8 mouse cellular contexts compared by ENCODE assay signal in the genomic region with DNA sequence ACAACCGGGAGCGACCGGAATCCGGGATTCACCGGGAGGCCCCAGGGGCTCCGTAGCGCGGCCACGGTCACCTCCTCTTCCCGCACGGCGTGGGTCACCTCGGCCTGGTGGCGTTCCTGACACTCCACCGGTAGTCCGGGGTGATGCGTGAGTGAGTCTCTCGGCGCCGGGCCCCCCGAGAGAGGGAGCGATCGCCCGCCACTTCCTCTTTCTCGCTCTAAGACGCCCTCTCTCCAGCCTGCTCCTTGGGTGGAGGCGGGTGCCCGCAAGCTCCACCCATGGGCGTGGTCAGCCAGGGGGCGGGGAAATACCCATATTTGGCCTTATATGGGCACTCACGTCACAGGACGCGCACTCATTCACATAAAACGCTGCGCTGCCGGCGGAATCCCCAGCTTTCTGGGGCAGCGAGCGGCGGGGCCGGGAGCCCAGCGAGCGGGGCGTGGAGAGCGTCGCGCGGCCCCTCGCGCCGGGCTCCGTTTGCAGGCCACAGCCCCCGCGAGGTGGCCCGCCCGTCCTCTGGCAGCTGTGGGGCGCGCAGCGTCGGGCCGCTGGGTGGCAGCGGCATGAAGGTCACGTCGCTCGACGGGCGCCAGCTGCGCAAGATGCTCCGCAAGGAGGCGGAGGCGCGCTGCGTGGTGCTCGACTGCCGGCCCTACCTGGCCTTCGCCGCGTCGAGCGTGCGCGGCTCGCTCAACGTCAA. TPM values are rescaled to one million over a fixed set of nuclear protein-coding genes. Genes with fewer than 3 reads are reported as not detected.
A peak's percentile ranks its signal among the peaks of the same experiment; 100 is the strongest.
DNase-seq lines count a peak whose midpoint lies in the region; ATAC-seq lines count a peak whose summit lies in the region.

Dusp5 (plus strand) TSS at position 358 of the 703 bp plus-strand sequence.

- H3K9me3 ChIP-seq in megakaryocyte, embryonic 14.5 days, result peaks cover 15% of the 10 kb centered on the region

- peaks cover 39% of the 10 kb centered on the region for H3K4me1 ChIP-seq in megakaryocyte, embryonic 14.5 days

- H3K27me3 ChIP-seq in megakaryocyte, embryonic 14.5 days (replicated peaks), result peaks cover 60% of the 10 kb centered on the region

- peak within 1 kb of the TSS; percentile 95 for H3K4me3 ChIP-seq in megakaryocyte, embryonic 14.5 days (replicated peaks)

- peak; percentile 98 for DNase-seq in ZHBTc4 (ENCODE audit: low read depth, low spot score)
- DNase-seq in gastrocnemius, adult 8-10 months (ENCODE audit: low spot score in 2 of 2), result peak; percentile 94 to 96
- DNase-seq in hindlimb bud, embryonic 11.5 days (ENCODE audit: extremely low spot score, low read depth, low spot score), result peak; percentile 77
- peak; percentile 93 for DNase-seq in left cerebral cortex, adult 8-10 months (ENCODE audit: low spot score in 2 of 2)
- DNase-seq in right cerebral cortex, postnatal 10 days (ENCODE audit: low spot score in 2 of 2), result peak; percentile 97
- peak; percentile 99 for DNase-seq in urinary bladder, postnatal 25 days (ENCODE audit: low spot score)

- no peaks in the 10 kb centered on the region for H3K36me3 ChIP-seq in megakaryocyte, embryonic 14.5 days (replicated peaks; ENCODE audit: low read length)

- peak; percentile 94 for ATAC-seq in common myeloid progenitor, adult 5-6 weeks (replicated peaks; ENCODE audit: low read depth, poor library complexity, severe bottlenecking)

RNA-seq across cellular contexts. Expression of gene Dusp5, which starts in this region (rescaled TPM):
- 16.6 and 19.8 TPM in 2 replicates for total RNA-seq in common myeloid progenitor, adult 5-6 weeks (2017)
- under 1 TPM; 0.19 to 0.74 (median 0.41) TPM for total RNA-seq in gastrocnemius, adult 8-10 months (2022)
- 10 to 100 TPM in 2 of 4 experiments, 1 to 10 TPM in 2; 7.8 to 12.1 (median 10.0) TPM for total RNA-seq in left cerebral cortex, adult 8-10 months (2022)
- 3.0 TPM in 1 of 2 replicates, not detected in the other for polyA plus RNA-seq in megakaryocyte, embryonic 14.5 days (2012; ENCODE audit: insufficient read depth, low replicate concordance)

Comparison
In these comparisons a context has a peak if more than half of its experiments do, and no peak if none do; other contexts are left out.
1. Peak in every context shown above with its lines: DNase-seq, ATAC-seq and H3K4me3 ChIP-seq.
2. RNA of gene Dusp5 (total RNA-seq): 16.6 to 19.8 TPM in common myeloid progenitor, adult 5-6 weeks and 7.8 to 12.1 TPM in left cerebral cortex, adult 8-10 months; 0.19 to 0.74 TPM in gastrocnemius, adult 8-10 months; every median in the first group is over 4 times any median in the second.
3. Peak in DNase-seq in gastrocnemius, adult 8-10 months; RNA of the gene not detected or under 1 TPM.